Mouse (Mus musculus): ENCODE measurements at regions not wholly inside any gene's neighbourhood (a gene's known extent, or its start where the extent isn't known, plus 50 kb on each side); places are given as distances from the start of the nearest gene placed in this dataset.

DNA sequence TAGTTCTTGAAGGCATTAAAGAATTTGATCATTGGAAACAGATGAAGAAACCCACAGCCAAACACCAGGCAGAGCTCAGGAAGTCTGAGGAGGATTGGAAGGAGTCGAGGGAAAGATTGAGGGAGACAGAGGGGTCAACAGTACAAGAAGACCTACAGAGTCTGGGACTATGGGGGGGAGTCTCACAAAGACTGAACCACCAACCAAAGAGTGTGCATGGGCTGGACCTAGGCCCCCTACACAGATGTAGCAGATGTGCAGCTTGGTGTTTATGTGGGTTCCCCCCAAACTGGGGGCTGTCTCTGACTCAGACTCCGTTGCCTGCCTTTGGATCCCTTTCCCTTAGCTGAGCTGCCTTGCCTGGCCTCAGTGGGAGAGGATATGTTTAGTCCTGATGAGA lies 71.5 kb upstream of the Bmp2k start:
- no peak for ATAC-seq (replicated peaks; ENCODE audit: low FRiP score, poor library complexity, severe bottlenecking)

DNA sequence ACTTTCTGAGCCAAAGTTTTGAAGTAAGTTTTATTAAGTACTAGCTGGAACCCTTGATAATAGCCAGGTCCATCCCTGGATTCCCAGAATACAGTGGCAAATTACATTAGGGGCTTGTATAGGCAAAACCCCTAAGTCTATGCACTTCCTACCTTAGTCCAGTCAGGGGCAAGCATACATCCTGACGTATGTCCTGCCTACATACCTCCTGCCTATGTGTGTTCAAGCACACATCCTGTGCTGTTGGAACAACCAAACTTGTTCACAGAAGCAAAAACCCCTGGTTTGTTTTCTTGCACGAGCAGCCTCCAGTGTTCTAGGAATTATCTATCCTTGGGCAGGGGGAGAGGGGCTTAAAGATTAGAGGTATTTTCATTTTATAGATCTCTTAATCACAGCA lies 66.4 kb upstream of the Bmp2k start:
- no peak for ATAC-seq (replicated peaks; ENCODE audit: low FRiP score, poor library complexity, severe bottlenecking)

GRCm38 (mm10) chr5:96931576-96932152 lies 65.8 kb upstream of the Bmp2k start:
- no peak for ATAC-seq (replicated peaks; ENCODE audit: low FRiP score, poor library complexity, severe bottlenecking)

DNA sequence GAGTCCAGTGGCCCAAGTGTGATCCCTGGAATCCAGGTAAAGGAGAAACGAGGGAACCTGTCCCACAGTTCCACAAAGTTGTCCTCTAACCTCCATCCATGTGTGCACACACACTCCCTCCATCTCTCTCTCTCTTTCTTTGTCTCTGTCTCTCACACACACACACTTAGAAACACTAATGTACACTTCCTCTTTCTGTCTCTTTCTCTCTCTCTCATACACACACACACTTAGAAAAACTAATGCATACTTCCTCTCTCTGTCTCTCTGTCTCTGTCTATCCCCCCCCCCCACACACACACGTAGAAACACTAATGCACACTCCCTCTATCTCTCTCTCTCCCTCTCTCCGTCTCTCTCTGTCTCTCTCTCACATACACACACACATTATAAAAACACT lies 61.2 kb upstream of the Bmp2k start:
- no peak for ATAC-seq (replicated peaks; ENCODE audit: low FRiP score, poor library complexity, severe bottlenecking)

DNA sequence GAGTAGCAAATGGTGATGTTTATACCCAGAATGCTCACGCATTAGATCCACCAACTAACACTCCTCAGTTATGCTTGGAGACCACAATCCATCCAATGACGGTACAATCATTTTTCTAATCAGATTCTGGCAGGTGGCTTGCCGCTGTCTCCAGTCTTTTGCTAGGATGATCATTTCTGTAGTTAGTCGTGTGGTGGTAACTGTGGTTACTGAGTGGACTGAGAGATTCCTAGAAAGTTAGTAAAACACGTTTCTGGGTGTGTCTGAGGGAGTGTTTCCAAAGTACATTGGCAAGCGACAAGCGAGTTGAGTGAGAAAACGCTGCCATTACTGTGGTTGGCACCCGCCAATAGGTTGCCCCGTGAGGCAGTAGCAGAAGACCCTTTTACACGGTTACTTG lies 58.8 kb upstream of the Bmp2k start:
- ATAC-seq (replicated peaks; ENCODE audit: low FRiP score, poor library complexity, severe bottlenecking) = peak; percentile 53

GRCm38 (mm10) chr5:96939273-96939672 lies 58.2 kb upstream of the Bmp2k start:
- ATAC-seq (replicated peaks; ENCODE audit: low FRiP score, poor library complexity, severe bottlenecking) = no peak

DNA sequence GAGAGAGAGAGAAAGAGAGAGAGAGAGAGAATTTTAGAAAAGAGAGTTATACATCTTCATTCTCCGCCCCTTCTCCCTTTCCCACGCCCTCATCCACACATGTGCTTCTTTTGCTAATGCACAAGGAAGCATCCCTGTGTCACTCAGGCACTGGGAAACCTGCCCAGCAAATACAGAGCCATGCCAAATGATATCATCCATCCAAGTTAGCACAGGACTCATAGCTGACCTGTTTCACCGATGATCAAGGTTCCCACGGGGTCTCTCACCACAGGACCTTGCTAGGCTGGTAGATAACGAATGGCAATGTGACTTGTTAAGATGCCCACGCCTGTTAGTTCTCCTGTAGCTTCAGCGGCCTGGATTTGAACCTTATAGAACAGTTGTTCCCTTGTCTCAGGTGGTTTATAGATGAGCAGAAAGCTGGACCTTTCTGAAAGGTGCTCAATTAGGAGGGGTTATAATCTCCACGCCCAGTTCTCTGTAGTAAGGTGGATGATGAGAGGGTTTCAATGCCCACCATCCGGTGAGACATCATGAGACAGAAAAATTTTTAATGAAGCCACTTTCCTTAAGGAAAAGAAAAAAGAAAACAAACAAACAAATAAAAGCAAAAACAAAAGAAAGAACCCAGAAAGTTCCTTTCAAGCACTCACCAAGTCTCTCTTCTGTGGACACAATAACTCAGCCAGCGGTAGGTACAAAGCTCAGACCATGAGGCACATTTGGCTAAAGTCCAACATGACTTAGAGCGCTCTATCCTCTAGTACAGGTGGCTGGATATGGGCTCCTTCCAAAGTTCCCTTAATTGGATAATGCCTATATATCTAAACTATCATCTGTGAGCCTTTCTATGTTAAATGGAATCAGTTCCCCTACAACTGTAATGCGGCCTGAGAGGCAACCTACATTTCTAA lies 57.1 kb upstream of the Bmp2k start:
- no peak for ATAC-seq (replicated peaks; ENCODE audit: low FRiP score, poor library complexity, severe bottlenecking)

GRCm38 (mm10) chr5:96941087-96941468 lies 56.4 kb upstream of the Bmp2k start:
- ATAC-seq (replicated peaks; ENCODE audit: low FRiP score, poor library complexity, severe bottlenecking) = no peak

GRCm38 (mm10) chr5:96941518-96941917 lies 56.0 kb upstream of the Bmp2k start:
- no peak for ATAC-seq (replicated peaks; ENCODE audit: low FRiP score, poor library complexity, severe bottlenecking)

All from erythroid progenitor cell, adult 5-6 weeks (primary cell).